Mouse (Mus musculus) cortical plate, adult 2 months (tissue): ENCODE measurements at regions not wholly inside any gene's neighbourhood (a gene's known extent, or its start where the extent isn't known, plus 50 kb on each side); places are given as distances from the start of the nearest gene placed in this dataset.

Experiments used
- H3K27ac ChIP-seq: fragments of 200-500 bp; 2 replicates; pipeline ENCODE4 v1.5.1; 2012; ENCODE audit warnings: low read length, control low read depth, inconsistent platforms; ENCODE audit not compliant: insufficient read depth
- H3K4me1 ChIP-seq: fragments of 200-500 bp; 2 replicates; pipeline ENCODE4 v1.6.1; 2011; ENCODE audit warnings: low read length; ENCODE audit not compliant: control insufficient read depth, insufficient read depth
- H3K4me3 ChIP-seq: fragments of 200-500 bp; 2 replicates; pipeline ENCODE4 v1.5.1; 2011; ENCODE audit warnings: mild to moderate bottlenecking, low read length, control low read depth; ENCODE audit not compliant: insufficient read depth
- CTCF ChIP-seq: fragments of 200-500 bp; IDR thresholded peaks from 2 replicates; pipeline ENCODE4 v1.5.1; 2011; ENCODE audit warnings: mild to moderate bottlenecking, control low read depth, low read length; ENCODE audit not compliant: insufficient read depth; ENCODE audit errors: extremely low read depth
- POLR2A ChIP-seq: fragments of 200-500 bp; IDR thresholded peaks from 2 replicates; pipeline ENCODE4 v1.6.1; 2011; ENCODE audit warnings: mild to moderate bottlenecking, low read length, control low read depth; ENCODE audit not compliant: insufficient read depth; ENCODE audit errors: extremely low read depth

DNA sequence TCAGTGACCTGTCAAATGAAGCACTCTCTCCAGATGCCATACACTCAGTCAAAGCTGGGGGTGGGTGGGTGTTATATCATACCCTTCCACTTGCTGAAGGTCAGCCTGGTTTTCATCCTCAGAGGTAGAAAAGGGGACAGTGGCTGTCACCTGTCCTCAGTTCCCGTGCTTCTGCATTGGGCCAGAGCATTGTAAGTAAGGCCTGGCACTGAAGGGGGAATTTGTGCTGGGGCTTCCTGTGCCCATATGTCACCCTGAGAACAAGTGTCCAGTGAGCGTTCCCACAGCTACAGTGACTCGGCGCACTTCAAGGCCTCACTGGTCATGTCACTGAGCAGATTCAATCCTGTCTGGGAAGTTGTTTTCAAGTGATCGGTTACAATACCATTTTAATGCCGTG, 213.2 kb downstream of the Tex36 start:
- TF ChIP-seq POLR2A, result no peak
- no peak for TF ChIP-seq CTCF
- no peak overlapping the region for H3K4me3 ChIP-seq
- H3K4me1 ChIP-seq, result no peaks in the 10 kb centered on the region
- H3K27ac ChIP-seq, result no peak overlapping the region

DNA sequence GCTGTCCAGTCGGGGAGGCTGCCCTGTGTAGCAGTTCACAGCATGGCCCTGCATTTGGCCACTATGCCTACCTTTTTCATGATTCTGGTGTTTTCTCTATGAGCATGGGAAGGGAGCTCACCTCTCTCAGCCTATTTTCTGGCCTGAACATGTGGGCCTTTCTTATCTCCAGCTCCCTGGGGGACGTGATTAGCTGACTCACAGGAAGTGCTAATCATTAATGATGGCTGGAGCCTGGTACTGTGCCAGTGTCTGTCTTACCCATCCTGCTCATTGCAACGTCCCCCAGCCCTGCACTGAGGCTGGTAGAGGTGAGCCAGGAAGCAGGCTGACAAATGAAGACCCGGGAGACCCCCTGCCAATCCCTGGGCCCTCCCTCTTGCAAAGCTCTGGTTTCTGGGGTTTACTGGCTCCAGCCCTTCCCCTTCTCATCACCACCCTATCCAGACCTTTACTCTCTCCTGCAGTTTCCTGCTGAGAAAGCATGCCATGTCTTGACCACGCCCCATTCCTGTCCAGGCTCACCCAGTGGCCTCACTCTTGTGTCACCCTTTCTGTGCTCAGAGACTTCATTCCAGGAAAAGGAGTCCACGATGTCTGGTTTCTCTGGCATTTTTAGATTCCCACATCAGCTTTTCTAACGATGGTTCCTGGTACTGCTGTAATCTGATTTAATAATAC, 219.8 kb downstream of the Tex36 start:
- no peak overlapping the region for H3K27ac ChIP-seq
- TF ChIP-seq POLR2A (no peak), CTCF (no peak)
- no peaks in the 10 kb centered on the region for H3K4me1 ChIP-seq
- no peak overlapping the region for H3K4me3 ChIP-seq

DNA sequence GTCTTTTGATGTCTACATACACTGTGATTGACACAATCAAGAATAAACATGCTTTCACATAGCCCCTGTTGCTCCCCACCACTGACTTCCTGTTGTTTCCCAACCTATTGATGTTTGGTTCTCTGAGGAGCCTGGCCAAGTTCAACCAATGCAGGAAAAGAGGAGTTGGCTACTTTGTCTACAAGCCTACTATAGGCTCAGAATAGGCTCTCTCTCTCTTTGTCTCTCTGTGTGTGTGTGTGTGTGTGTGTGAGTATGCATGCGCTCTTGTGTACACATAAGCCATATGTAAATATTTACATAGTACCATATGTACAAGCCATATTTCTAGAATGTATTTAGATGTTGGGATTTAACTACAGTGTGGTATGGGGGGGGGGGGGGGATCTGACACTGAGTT, 222.6 kb downstream of the Tex36 start:
- H3K4me1 ChIP-seq, result no peaks in the 10 kb centered on the region
- no peak overlapping the region for H3K27ac ChIP-seq
- TF ChIP-seq POLR2A (no peak), CTCF (no peak)
- no peak overlapping the region for H3K4me3 ChIP-seq

DNA sequence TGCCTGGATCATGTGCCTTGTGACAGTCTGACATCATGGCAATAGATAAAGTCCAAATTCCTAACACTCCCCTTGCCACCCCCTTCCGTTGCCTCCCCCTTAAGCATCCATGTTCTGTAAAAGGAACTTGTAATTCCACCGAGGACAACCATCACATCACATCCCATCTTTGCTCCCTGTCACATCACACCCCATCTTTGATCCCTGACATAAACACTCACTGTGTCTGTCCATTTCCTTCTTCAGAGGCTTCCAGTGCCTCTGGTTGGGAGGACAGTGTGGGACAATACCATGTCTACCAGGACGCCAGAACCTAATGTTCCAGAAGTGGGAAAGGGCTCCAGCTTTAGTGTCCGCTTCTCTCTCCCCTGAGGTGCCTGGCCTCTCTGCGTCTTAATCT, 223.6 kb downstream of the Tex36 start:
- no peak overlapping the region for H3K4me3 ChIP-seq
- H3K27ac ChIP-seq, result no peak overlapping the region
- no peak for TF ChIP-seq POLR2A
- no peak for TF ChIP-seq CTCF
- no peaks in the 10 kb centered on the region for H3K4me1 ChIP-seq

DNA sequence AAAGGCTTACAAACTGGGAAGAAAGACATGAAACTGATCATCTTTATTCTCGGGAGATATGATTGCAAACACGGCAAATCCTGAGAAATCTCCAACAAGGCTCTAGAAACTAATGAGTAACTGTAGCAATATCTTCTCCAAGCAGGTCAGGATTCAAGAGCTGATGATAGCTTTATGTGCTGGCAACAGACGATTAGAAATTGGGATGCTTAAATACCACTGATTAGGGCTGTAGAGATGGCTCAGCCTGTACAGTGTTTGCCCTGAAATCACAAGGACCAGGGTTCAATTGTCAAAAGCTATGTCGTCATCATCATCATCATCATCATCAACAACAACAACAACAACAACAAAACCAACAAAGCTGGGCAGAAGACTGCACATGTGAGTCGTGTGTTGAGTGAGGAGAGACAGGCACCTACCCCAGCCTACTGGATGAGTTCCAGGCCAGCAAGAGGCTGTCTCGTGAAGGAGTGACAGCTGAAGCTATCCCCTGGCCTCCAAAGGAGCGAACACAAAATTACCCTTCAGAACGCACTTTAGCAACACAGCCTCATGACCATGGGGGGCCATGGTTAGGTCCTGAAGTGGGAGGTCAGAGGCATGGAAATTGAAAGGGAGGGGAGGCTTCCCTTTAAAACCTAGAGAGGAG, 225.0 kb downstream of the Tex36 start:
- Histone ChIP-seq H3K27ac (no peak overlapping the region), H3K4me1 (no peaks in the 10 kb centered on the region), H3K4me3 (no peak overlapping the region)
- TF ChIP-seq CTCF (no peak), POLR2A (no peak)

DNA sequence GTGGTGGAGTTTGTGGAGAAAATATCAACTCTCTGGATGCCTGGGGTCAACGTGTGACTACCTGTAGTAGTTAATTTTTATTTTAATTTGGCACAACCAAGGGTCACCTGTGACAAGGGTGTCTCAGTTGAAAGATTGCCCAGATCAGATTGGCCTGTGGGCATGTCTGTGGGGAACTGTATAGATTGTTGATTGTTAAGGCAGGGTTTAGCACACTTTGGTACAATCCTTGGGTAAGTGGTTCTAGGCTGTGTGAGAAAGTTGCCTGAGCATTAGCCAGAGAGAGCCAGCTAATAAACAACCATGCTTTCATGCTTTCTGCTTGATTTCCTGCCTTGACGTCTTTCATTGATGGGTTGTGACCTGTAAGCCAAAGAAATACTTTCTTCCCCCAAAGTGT, 229.3 kb downstream of the Tex36 start:
- no peak overlapping the region for H3K27ac ChIP-seq
- no peak for TF ChIP-seq POLR2A
- TF ChIP-seq CTCF, result no peak
- H3K4me3 ChIP-seq, result no peak overlapping the region
- H3K4me1 ChIP-seq, result no peaks in the 10 kb centered on the region

DNA sequence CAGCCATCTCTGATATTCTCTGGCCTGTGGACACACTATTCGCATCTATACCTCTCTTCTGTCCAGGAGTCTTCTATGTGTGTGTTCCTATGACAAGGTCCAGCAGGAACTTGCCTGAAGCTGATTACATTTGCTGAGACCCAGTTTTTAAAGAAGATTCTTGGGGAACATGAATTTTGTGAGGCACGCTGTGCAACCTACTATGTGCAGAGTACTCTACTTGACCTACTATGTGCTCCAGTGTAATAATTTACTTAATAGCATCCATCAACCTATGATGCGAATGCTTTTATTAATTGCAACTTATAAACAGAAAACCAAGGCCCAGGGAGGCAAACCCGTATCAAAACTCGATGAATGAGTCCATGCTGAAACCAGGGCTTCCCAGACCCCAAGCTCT, 231.4 kb downstream of the Tex36 start:
- no peaks in the 10 kb centered on the region for H3K4me1 ChIP-seq
- H3K27ac ChIP-seq, result no peak overlapping the region
- H3K4me3 ChIP-seq, result no peak overlapping the region
- TF ChIP-seq CTCF, result no peak
- no peak for TF ChIP-seq POLR2A

DNA sequence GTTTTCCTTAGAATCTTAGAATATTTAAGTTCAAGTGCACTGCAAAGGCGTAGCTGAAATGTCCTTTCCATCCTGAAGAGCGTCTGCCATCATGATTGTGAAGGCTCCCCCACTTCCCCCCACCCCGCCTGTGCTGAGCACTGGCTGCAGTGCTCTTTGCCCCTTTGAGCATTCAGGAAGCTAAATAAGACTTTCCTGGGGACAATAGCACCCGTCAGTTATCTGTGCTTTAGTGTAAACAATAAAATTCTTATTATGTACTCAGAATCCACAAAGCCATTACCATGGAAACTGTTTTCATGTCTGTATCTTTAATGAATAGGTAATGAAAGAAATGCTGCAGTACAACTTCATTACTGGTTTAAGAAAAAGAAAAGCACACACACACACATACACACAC, 237.4 kb downstream of the Tex36 start:
- TF ChIP-seq POLR2A, result no peak
- Histone ChIP-seq H3K27ac (no peak overlapping the region), H3K4me1 (no peaks in the 10 kb centered on the region), H3K4me3 (no peak overlapping the region)

DNA sequence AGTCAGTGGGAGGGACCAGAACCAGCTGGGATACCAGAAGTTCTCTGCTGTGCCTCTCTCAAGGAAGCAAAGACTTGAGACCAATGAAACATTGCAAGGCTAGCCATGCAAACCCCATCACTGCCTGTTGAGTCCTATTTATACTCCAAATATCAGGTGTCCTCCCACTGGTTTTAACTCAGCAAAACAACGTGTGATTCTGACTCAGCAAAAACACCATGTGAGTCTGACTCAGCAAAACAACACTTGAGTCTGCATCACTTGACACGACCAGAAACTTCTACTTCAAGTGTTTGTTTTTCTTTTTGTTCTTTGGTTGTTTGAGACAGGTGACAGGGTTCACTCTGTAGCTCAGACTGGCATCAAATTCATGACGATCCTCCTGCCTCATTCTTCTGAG, 204.6 kb upstream of the Ctbp2 start:
- TF ChIP-seq POLR2A, result no peak
- no peak for TF ChIP-seq CTCF
- H3K4me1 ChIP-seq, result no peaks in the 10 kb centered on the region

DNA sequence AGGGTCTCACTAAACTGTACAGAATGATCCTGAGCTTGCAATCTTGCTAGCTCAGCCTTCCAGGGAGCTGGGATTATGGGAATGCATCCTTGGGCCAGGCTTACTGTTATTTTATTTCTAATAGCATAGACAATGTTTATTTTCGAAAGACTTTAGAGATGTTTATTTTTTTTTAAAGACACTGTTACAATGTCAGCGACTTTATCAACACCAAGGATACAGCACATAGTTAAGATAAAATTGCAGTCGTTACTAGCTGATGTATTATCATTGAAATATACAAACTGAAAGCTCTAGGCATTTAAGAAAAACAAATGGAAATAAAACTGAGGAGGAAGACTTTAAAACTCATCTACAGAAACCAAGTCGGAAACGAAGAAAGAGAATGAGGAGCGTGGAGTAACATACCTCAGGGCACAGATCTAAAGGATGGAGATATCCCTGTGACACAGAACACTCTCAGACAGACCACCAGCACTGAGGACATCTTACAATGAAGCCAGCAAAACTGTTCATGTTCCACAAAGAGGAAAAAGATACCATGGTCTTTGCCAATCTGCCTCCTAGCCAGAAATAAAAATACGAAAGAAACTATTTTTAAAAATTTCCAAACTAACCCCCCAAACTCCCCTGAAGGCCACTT, 201.5 kb upstream of the Ctbp2 start:
- Histone ChIP-seq H3K27ac (no peak overlapping the region), H3K4me1 (no peaks in the 10 kb centered on the region), H3K4me3 (no peak overlapping the region)
- TF ChIP-seq CTCF (no peak), POLR2A (no peak)

More for the DNA sequence above, 204.6 kb upstream of the Ctbp2 start:
- no peak overlapping the region for H3K27ac ChIP-seq
- no peak overlapping the region for H3K4me3 ChIP-seq

DNA sequence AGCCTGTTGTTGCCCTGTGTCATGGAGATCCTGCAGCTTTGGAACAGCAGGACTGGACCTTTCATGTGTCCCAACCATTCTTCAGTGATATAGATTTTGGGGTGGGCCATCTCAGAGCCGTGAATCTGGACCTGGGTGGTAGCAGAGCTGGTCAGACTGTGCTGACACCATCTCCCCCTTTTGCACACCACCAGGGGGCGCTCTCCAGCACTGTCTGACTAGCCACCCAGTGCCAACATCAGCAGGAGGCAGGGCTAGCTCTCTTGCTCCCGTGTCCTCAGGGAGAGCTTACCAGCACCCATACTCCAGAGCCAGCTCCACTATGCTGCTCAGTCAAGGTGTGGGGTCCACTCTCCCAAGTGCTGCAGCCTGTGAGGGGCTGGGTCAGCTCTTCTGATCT, 199.8 kb upstream of the Ctbp2 start:
- no peak for TF ChIP-seq POLR2A
- no peak for TF ChIP-seq CTCF
- H3K27ac ChIP-seq, result no peak overlapping the region
- H3K4me1 ChIP-seq, result no peaks in the 10 kb centered on the region
- H3K4me3 ChIP-seq, result no peak overlapping the region
